Mouse (Mus musculus) urinary bladder, adult 18-20 months (tissue): ENCODE results near the gene Ccr2.
"Not testable (repeated sequence)": the region's sequence is repeated elsewhere in the genome, so short reads cannot be mapped to it uniquely, and the experiment has no call there.

Experiments
- DNase-seq, 2 experiments: peaks; one replicate each; pipeline ENCODE4 v3.0.0; 2022; ENCODE audit warnings: low spot score in 2 of 2, mixed read lengths in 2 of 2

Gene Ccr2

GRCm38 (mm10) chr9:124118489-124118888, 16.7 kb downstream of the Ccr2 start:
- no peak for DNase-seq

- no peak for DNase-seq
These were observed 19.8 kb downstream of the Ccr2 start, which contains the start of gene Ccr5 for GRCm38 (mm10) chr9:124121387-124122184. Gene Ccr5, plus strand, starts transcription at chr9:124121543.

- no peak for DNase-seq
These were observed 23.8 kb downstream of the Ccr2 start for GRCm38 (mm10) chr9:124125576-124125975.

- no peak for DNase-seq
These were observed 24.6 kb downstream of the Ccr2 start for GRCm38 (mm10) chr9:124126373-124126772.

- no peak for DNase-seq
These were observed 25.7 kb downstream of the Ccr2 start for GRCm38 (mm10) chr9:124127412-124127811.

GRCm38 (mm10) chr9:124128379-124128778, 26.6 kb downstream of the Ccr2 start:
- no peak for DNase-seq

GRCm38 (mm10) chr9:124132899-124133298, 31.1 kb downstream of the Ccr2 start:
- not testable (repeated sequence) for DNase-seq

GRCm38 (mm10) chr9:124134919-124135318, 33.2 kb downstream of the Ccr2 start:
- not testable (repeated sequence) for DNase-seq

- no peak for DNase-seq
These were observed 35.9 kb downstream of the Ccr2 start for GRCm38 (mm10) chr9:124137619-124138018.

- DNase-seq: no peak
These were observed 36.5 kb downstream of the Ccr2 start for GRCm38 (mm10) chr9:124138055-124138775.

- DNase-seq: no peak
These were observed 41.9 kb downstream of the Ccr2 start for GRCm38 (mm10) chr9:124143678-124144077.

GRCm38 (mm10) chr9:124146307-124146706, 44.6 kb downstream of the Ccr2 start:
- no peak for DNase-seq
